Mouse (Mus musculus) embryo, embryonic 11 days (tissue): ENCODE results near the gene Gm13889.

Source experiments
- DNase-seq: peaks from one replicate; pipeline ENCODE4 v3.0.0-alpha.2; 2015

The Gm13889 gene

GRCm38 (mm10) chr2:93956908-93957784 lies at the start of gene Gm13889:
Gm13889 (minus strand) TSS chr2:93957201.
- DNase-seq, result peak; percentile 77

GRCm38 (mm10) chr2:94002331-94002730 lies 45.3 kb upstream of the Gm13889 start:
- peak; percentile 83 for DNase-seq

- no peak for DNase-seq
Measured at GRCm38 (mm10) chr2:94001918-94002317, 44.9 kb upstream of the Gm13889 start.

- DNase-seq, result no peak
Measured at GRCm38 (mm10) chr2:94001411-94001810, 44.4 kb upstream of the Gm13889 start.

GRCm38 (mm10) chr2:93996254-93996653 lies 39.3 kb upstream of the Gm13889 start, which contains the start of gene Gm27027:
Gm27027 (minus strand) TSS chr2:93996354.
- DNase-seq, result no peak

GRCm38 (mm10) chr2:93992810-93993209 lies 35.8 kb upstream of the Gm13889 start:
- DNase-seq, result no peak

GRCm38 (mm10) chr2:93992259-93992658 lies 35.3 kb upstream of the Gm13889 start:
- peak; percentile 24 for DNase-seq

- DNase-seq, result no peak
Measured at GRCm38 (mm10) chr2:93991336-93991735, 34.3 kb upstream of the Gm13889 start.

GRCm38 (mm10) chr2:93988440-93988839 lies 31.4 kb upstream of the Gm13889 start:
- no peak for DNase-seq

- DNase-seq, result no peak
Measured at GRCm38 (mm10) chr2:93982457-93983235, 25.6 kb upstream of the Gm13889 start.

GRCm38 (mm10) chr2:93979249-93980120 lies 22.5 kb upstream of the Gm13889 start:
- DNase-seq, result no peak

GRCm38 (mm10) chr2:93976436-93977252 lies 19.6 kb upstream of the Gm13889 start:
- peak; percentile 76 for DNase-seq

GRCm38 (mm10) chr2:93975526-93976435 lies 18.8 kb upstream of the Gm13889 start:
- peak; percentile 50 for DNase-seq

- peak; percentile 27 for DNase-seq
Measured at GRCm38 (mm10) chr2:93975041-93975440, 18.0 kb upstream of the Gm13889 start.

GRCm38 (mm10) chr2:93971647-93972046 lies 14.6 kb upstream of the Gm13889 start:
- DNase-seq, result no peak

GRCm38 (mm10) chr2:93964494-93965160 lies 7.6 kb upstream of the Gm13889 start:
- DNase-seq, result no peak

GRCm38 (mm10) chr2:93963802-93964201 lies 6.8 kb upstream of the Gm13889 start:
- no peak for DNase-seq

- no peak for DNase-seq
Measured at GRCm38 (mm10) chr2:93961716-93962115, 4.7 kb upstream of the Gm13889 start.

- DNase-seq, result no peak
Measured at GRCm38 (mm10) chr2:93959346-93959745, 2.3 kb upstream of the Gm13889 start.

- DNase-seq, result no peak
Measured at GRCm38 (mm10) chr2:93958216-93958615, 1.2 kb upstream of the Gm13889 start.
